Mouse (Mus musculus): Measurements from ENCODE around the gene Foxp1. TPM values are rescaled to one million over a fixed set of nuclear protein-coding genes. Genes with fewer than 3 reads are reported as not detected.

Foxp1 gene
- polyA plus RNA-seq, 1 experiment from 2014 or later, result 110 TPM

DNA sequence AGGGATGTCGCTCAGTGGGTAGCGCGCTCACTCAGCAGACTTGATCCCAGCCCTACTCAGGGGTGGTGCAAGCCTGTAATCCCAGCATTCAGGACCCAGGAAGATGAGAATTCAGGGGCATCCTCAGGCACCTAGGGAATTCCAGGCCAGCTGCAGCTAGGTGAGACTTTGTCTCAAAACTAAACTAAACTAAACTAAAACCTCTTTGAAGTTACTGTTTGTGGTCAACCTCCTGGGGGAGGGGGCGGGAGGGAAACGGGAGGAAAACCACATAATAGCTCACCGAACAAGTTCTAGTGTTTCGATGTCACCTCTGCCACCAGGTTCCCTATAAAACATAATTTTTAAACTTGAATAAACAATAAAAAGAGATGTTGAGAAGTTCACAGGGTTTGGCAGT, 24.4 kb downstream of the Foxp1 start:
- H3K4me3 ChIP-seq (ENCODE audit: low read depth, low read length), result no peak overlapping the region
- H3K9me3 ChIP-seq (replicated peaks; ENCODE audit: control insufficient read depth, low read length), result no peaks in the 10 kb centered on the region
- ATAC-seq (replicated peaks; ENCODE audit: insufficient number of reproducible peaks, low FRiP score, low TSS enrichment), result no peak
- WGBS (ENCODE audit: insufficient replicate concordance), result 90% methylated on average over 7 of the region's 7 CpGs
- no peaks in the 10 kb centered on the region for H3K36me3 ChIP-seq (ENCODE audit: control insufficient read depth, insufficient read depth, low read length)
- no peak overlapping the region for H3K4me2 ChIP-seq
- peaks cover 9% of the 10 kb centered on the region; the same call in 1 of the 2 replicates for H3K4me1 ChIP-seq (ENCODE audit: control insufficient read depth, insufficient read depth, low read length)
- H3K9ac ChIP-seq (ENCODE audit: low read depth, low read length), result no peak overlapping the region
- no peaks in the 10 kb centered on the region for H3K27me3 ChIP-seq (ENCODE audit: control insufficient read depth, insufficient read depth, low read length)
- no peak overlapping the region for H3K27ac ChIP-seq (ENCODE audit: low read depth, low read length)

DNA sequence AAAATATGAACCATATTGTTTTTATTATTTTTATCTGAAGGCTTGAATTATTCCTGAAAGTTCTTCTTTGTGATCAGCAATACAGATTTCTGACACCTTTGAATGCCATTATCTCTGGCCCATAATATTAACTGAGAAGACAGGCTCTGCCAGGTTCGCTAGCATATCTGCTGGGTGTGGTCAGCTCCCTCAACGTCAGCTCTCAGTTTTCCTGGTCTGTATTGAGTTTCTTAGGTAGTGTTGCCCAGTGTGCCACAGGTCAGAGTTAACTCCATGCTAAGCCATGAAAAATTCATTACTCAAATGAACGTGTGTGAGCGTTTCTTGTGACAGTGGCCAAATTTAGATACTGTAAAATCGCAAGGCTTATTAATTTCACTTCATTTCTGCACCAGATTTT, 26.4 kb downstream of the Foxp1 start:
- peaks cover 11% of the 10 kb centered on the region; the same call in 1 of the 2 replicates for H3K4me1 ChIP-seq (ENCODE audit: control insufficient read depth, insufficient read depth, low read length)
- H3K4me2 ChIP-seq, result no peak overlapping the region
- WGBS (ENCODE audit: insufficient replicate concordance), result 65% methylated on average over 5 of the region's 5 CpGs
- no peak overlapping the region for H3K4me3 ChIP-seq (ENCODE audit: low read depth, low read length)
- H3K27ac ChIP-seq (ENCODE audit: low read depth, low read length), result no peak overlapping the region
- no peaks in the 10 kb centered on the region for H3K36me3 ChIP-seq (ENCODE audit: control insufficient read depth, insufficient read depth, low read length)
- no peaks in the 10 kb centered on the region for H3K9me3 ChIP-seq (replicated peaks; ENCODE audit: control insufficient read depth, low read length)
- H3K9ac ChIP-seq (ENCODE audit: low read depth, low read length), result no peak overlapping the region
- H3K27me3 ChIP-seq (ENCODE audit: control insufficient read depth, insufficient read depth, low read length), result no peaks in the 10 kb centered on the region
- no peak for ATAC-seq (replicated peaks; ENCODE audit: insufficient number of reproducible peaks, low FRiP score, low TSS enrichment)

DNA sequence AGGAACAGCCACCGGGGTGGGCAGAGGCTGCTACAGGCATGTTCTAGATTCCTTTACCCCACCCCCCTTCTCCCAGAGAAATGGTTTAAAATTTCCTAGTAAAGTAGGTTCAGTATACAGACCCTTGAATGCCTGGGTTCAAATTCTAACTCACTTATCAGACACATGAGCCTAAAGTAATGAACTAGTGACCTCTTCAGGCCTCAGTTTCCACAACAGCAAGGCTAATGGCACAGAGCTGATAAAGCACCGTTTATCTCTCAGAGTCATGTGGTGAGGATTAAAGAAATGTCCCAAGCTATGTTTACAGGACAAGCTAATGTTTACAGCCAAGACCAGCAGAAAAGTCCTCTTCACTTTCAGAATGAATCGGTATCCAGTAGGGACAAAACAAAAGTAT, 29.6 kb downstream of the Foxp1 start:
- no peaks in the 10 kb centered on the region for H3K9me3 ChIP-seq (replicated peaks; ENCODE audit: control insufficient read depth, low read length)
- peaks cover 15% of the 10 kb centered on the region; the same call in 1 of the 2 replicates for H3K4me1 ChIP-seq (ENCODE audit: control insufficient read depth, insufficient read depth, low read length)
- whole genome bisulfite sequencing (ENCODE audit: insufficient replicate concordance), result 15% methylated on average over 3 of the region's 3 CpGs
- H3K9ac ChIP-seq (ENCODE audit: low read depth, low read length), result no peak overlapping the region
- no peak overlapping the region for H3K4me2 ChIP-seq
- no peak overlapping the region for H3K27ac ChIP-seq (ENCODE audit: low read depth, low read length)
- no peak overlapping the region for H3K4me3 ChIP-seq (ENCODE audit: low read depth, low read length)
- H3K27me3 ChIP-seq (ENCODE audit: control insufficient read depth, insufficient read depth, low read length), result no peaks in the 10 kb centered on the region
- no peak for ATAC-seq (replicated peaks; ENCODE audit: insufficient number of reproducible peaks, low FRiP score, low TSS enrichment)
- no peaks in the 10 kb centered on the region for H3K36me3 ChIP-seq (ENCODE audit: control insufficient read depth, insufficient read depth, low read length)

DNA sequence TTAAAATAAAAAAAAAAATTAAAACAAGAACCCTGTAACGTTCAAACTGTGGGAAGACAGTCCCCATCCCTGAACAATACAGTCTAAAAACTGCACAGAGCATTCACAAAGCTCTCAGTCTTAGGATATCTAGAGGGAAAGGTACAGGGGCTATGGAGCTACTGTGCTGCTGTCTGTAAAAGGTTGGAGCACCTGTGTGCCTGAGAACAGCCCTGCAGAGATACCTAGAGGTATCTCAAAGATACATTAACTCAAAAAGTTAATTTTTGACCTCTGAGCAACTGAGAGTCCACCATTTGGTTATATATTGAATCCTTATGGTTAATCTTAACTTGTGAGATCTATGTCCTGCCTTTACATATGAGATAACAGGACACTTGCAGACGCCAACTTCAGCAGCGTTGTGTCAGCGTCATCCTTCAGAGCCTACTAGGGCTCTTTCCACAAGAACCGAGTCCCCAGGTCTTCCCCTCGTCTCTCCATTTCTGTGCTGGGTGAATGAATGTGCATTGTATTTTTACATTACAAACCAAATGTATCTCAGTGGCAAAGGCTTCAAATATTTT, 30.5 kb downstream of the Foxp1 start:
- H3K4me1 ChIP-seq (ENCODE audit: control insufficient read depth, insufficient read depth, low read length), result peaks cover 15% of the 10 kb centered on the region; the same call in 1 of the 2 replicates
- H3K9ac ChIP-seq (ENCODE audit: low read depth, low read length), result no peak overlapping the region
- 67% methylated on average over 6 of the region's 6 CpGs for WGBS (ENCODE audit: insufficient replicate concordance)

DNA sequence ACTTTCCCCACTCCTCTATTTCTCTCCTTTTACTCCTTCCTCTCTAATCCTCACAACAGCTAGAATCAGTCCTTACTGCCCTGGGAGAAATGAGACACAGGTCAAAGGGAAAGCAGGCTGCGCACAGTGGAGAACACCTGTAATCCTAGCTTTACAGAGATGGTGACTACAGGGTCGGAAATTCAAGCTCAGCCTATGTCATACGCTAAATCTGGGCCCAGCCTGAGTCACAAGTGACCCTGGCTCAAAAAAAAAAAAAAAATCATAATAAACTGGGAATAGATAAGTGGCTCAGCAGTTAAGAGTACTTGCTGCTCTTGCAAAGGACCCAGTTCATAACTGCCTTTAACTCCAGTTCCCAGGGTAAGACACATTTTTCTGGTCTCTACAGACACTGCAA, 31.4 kb downstream of the Foxp1 start:
- 79% methylated on average over 3 of the region's 3 CpGs for WGBS (ENCODE audit: insufficient replicate concordance)
- Histone ChIP-seq H3K9ac (ENCODE audit: low read depth, low read length) (no peak overlapping the region), H3K27me3 (ENCODE audit: control insufficient read depth, insufficient read depth, low read length) (no peaks in the 10 kb centered on the region), H3K36me3 (ENCODE audit: control insufficient read depth, insufficient read depth, low read length) (no peaks in the 10 kb centered on the region), H3K9me3 (replicated peaks; ENCODE audit: control insufficient read depth, low read length) (no peaks in the 10 kb centered on the region), H3K4me2 (no peak overlapping the region), H3K4me3 (ENCODE audit: low read depth, low read length) (no peak overlapping the region), H3K27ac (ENCODE audit: low read depth, low read length) (no peak overlapping the region), H3K4me1 (ENCODE audit: control insufficient read depth, insufficient read depth, low read length) (peaks cover 13% of the 10 kb centered on the region; the same call in 1 of the 2 replicates)
- no peak for ATAC-seq (replicated peaks; ENCODE audit: insufficient number of reproducible peaks, low FRiP score, low TSS enrichment)

More for the DNA sequence above, 30.5 kb downstream of the Foxp1 start:
- ATAC-seq (replicated peaks; ENCODE audit: insufficient number of reproducible peaks, low FRiP score, low TSS enrichment), result no peak
- Histone ChIP-seq H3K9me3 (replicated peaks; ENCODE audit: control insufficient read depth, low read length) (no peaks in the 10 kb centered on the region), H3K27me3 (ENCODE audit: control insufficient read depth, insufficient read depth, low read length) (no peaks in the 10 kb centered on the region), H3K36me3 (ENCODE audit: control insufficient read depth, insufficient read depth, low read length) (no peaks in the 10 kb centered on the region), H3K27ac (ENCODE audit: low read depth, low read length) (no peak overlapping the region), H3K4me3 (ENCODE audit: low read depth, low read length) (no peak overlapping the region), H3K4me2 (no peak overlapping the region)

DNA sequence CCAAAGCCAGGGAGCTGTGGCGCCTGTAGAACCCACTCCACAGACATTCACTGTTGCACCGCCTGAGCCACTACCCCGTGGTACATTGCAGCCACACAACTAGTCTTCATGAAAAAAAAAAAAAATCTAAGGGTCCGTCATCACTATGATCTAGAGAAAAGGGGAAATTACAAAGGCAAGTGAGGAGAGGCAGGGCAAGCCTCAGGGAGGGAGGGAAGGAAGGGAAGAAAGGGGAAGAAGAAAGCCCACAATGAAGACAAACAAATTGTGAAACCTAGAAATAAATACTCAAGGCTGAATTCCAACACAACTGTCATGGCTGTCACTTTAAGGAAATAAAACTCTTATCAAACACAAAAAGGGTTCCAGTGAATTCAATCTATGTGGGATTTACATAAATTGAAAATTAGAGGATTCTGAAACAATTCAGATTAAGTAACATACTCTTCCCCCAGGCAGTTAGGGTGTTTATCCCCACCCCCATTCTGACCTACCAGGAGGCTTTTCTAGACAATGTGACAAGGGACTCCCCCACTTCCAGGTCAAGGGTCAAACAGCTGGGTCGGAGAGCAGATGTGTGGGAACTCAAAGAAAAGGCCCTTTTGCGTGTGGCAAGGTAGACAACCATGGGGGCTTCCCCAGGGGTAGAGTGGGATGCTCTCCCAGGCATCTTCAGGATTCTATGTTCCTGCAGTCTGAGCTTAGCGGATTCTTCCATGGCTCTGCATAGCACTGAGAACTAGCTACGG, 32.4 kb downstream of the Foxp1 start:
- Histone ChIP-seq H3K9me3 (replicated peaks; ENCODE audit: control insufficient read depth, low read length) (no peaks in the 10 kb centered on the region), H3K4me3 (ENCODE audit: low read depth, low read length) (no peak overlapping the region), H3K27me3 (ENCODE audit: control insufficient read depth, insufficient read depth, low read length) (no peaks in the 10 kb centered on the region), H3K9ac (ENCODE audit: low read depth, low read length) (no peak overlapping the region), H3K4me2 (no peak overlapping the region), H3K36me3 (ENCODE audit: control insufficient read depth, insufficient read depth, low read length) (no peaks in the 10 kb centered on the region), H3K27ac (ENCODE audit: low read depth, low read length) (no peak overlapping the region), H3K4me1 (ENCODE audit: control insufficient read depth, insufficient read depth, low read length) (peaks cover 20% of the 10 kb centered on the region)
- 80% methylated on average over 8 of the region's 8 CpGs for WGBS (ENCODE audit: insufficient replicate concordance)
- ATAC-seq (replicated peaks; ENCODE audit: insufficient number of reproducible peaks, low FRiP score, low TSS enrichment), result no peak

DNA sequence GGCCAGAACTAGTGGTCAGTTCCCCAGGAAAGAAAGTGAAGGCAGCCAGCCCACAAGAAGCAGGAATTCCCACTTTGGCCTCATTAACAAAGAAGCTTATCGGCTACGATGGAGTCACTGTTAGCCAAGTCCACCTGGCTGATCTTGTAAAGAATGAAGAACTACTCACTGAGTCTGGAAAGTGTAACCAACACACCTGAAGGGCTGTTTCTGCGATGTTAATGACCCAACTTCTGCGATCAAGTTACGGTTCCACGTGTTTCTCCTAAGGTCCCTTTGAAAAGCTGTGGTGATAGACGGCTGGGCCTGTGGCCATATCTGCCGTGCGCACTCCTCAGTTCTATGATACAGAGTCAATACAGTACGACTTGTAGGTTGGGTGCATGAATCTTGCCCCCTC, 33.1 kb downstream of the Foxp1 start:
- WGBS (ENCODE audit: insufficient replicate concordance), result 74% methylated on average over 10 of the region's 10 CpGs
- Histone ChIP-seq H3K4me3 (ENCODE audit: low read depth, low read length) (no peak overlapping the region), H3K9ac (ENCODE audit: low read depth, low read length) (no peak overlapping the region), H3K36me3 (ENCODE audit: control insufficient read depth, insufficient read depth, low read length) (no peaks in the 10 kb centered on the region), H3K4me2 (no peak overlapping the region), H3K9me3 (replicated peaks; ENCODE audit: control insufficient read depth, low read length) (no peaks in the 10 kb centered on the region), H3K27me3 (ENCODE audit: control insufficient read depth, insufficient read depth, low read length) (no peaks in the 10 kb centered on the region), H3K27ac (ENCODE audit: low read depth, low read length) (no peak overlapping the region), H3K4me1 (ENCODE audit: control insufficient read depth, insufficient read depth, low read length) (peaks cover 26% of the 10 kb centered on the region)
- no peak for ATAC-seq (replicated peaks; ENCODE audit: insufficient number of reproducible peaks, low FRiP score, low TSS enrichment)

DNA sequence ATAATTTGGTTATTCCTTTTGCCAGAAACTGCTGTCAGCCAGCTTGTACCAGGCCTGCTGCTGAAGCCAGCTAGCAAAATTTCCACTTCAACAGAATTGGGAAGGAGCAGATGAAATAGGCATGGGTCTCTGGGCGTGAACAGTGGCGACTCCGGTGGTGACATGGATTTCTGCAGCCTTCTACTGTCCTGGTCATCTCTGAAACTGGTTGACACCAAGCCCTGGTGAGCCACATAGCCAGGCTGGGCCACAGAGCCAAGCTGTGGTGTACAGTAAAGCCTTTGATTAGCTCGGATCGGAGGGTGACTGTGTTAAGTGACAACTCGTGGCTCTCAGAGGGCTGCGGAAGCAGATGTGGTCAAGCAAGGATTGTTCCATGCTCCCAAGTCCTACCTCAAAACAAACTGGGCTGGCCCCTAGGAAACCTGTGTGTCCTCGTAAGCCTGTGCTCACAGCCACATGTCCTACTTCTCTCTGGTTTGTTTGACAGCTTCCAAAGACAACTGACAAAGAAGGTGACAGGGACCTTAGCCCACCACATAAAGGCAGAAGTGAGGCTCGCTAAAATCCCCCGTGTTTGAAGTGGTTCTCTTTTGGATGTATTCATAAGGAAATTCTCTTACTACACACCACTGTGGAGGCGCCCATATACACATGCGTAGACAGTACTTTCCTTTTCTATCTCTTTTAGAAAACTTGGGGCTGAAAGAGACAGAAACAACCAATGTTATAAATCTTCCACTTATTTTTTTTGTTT, 36.5 kb downstream of the Foxp1 start:
- H3K4me2 ChIP-seq, result no peak overlapping the region
- peaks cover 24% of the 10 kb centered on the region for H3K4me1 ChIP-seq (ENCODE audit: control insufficient read depth, insufficient read depth, low read length)
- ATAC-seq (replicated peaks; ENCODE audit: insufficient number of reproducible peaks, low FRiP score, low TSS enrichment), result no peak
- 67% methylated on average over 12 of the region's 12 CpGs for WGBS (ENCODE audit: insufficient replicate concordance)
- H3K9me3 ChIP-seq (replicated peaks; ENCODE audit: control insufficient read depth, low read length), result no peaks in the 10 kb centered on the region
- no peaks in the 10 kb centered on the region for H3K27me3 ChIP-seq (ENCODE audit: control insufficient read depth, insufficient read depth, low read length)
- no peaks in the 10 kb centered on the region for H3K36me3 ChIP-seq (ENCODE audit: control insufficient read depth, insufficient read depth, low read length)
- peak overlapping the region; percentile 95 for H3K27ac ChIP-seq (ENCODE audit: low read depth, low read length)
- no peak overlapping the region for H3K9ac ChIP-seq (ENCODE audit: low read depth, low read length)
- no peak overlapping the region for H3K4me3 ChIP-seq (ENCODE audit: low read depth, low read length)
